Comparison of ENCODE assay signal across 8 mouse cellular contexts in the genomic region with DNA sequence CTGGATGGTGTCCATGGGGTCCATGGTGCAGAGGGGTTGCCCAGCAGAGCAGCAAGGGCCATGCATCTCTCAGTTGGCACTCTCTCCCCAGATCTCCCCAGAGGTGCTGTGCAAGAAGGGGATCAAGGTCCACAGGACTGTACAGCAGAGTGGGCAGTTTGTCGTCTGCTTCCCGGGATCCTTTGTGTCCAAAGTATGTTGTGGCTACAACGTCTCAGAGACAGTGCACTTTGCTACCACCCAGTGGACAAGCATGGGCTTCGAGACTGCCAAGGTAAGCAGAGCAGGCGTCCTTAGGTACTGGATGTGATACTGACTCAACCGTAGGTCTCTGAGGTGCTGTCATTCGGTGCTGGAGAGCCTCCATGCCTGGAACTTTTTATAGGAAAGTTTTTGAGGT.
DNase-seq lines count a peak whose midpoint lies in the region; ATAC-seq and TF ChIP-seq lines count a peak whose summit lies in the region.

No protein-coding gene starts in this region.

- 0 out of 2 replicates have a peak, but pooled peaks have one; percentile 25 for ATAC-seq in kidney, embryonic 15.5 days (replicated peaks; ENCODE audit: low FRiP score)
- ATAC-seq in stomach, postnatal 0 days (ENCODE audit: low FRiP score, low TSS enrichment) = no peak

- H3K4me2 ChIP-seq in kidney, embryonic 15.5 days = no peak overlapping the region
- H3K4me2 ChIP-seq in stomach, postnatal 0 days (replicated peaks; ENCODE audit: low read depth) = no peak overlapping the region

- intact Hi-C loops in gastrocnemius, adult 2 months (cut with DNase I) = no loop called here
- intact Hi-C loops in gastrocnemius, postnatal 36 days (cut with DNase I) = no loop called here

- H3K4me3 ChIP-seq in gastrocnemius, adult 2 months = no peak overlapping the region
- no peak overlapping the region for H3K4me3 ChIP-seq in testis, adult 2 months (ENCODE audit: control insufficient read depth, low read depth, low read length)
- no peak overlapping the region for H3K4me3 ChIP-seq in kidney, embryonic 15.5 days (replicated peaks)
- no peak overlapping the region for H3K4me3 ChIP-seq in stomach, postnatal 0 days (ENCODE audit: low read depth, low read length)

- no peaks in the 10 kb centered on the region for H3K36me3 ChIP-seq in testis, adult 2 months (ENCODE audit: control insufficient read depth, insufficient read depth, low read length)
- peaks cover 95% of the 10 kb centered on the region for H3K36me3 ChIP-seq in kidney, embryonic 15.5 days
- peaks cover 17% of the 10 kb centered on the region for H3K36me3 ChIP-seq in stomach, postnatal 0 days (ENCODE audit: control insufficient read depth, insufficient read depth, low read length)

- TF ChIP-seq CTCF in gastrocnemius, adult 2 months (IDR thresholded peaks at IDR 0.05) = peak; percentile 22; the same call in 1 of the 2 replicates
- TF ChIP-seq CTCF in testis, adult 2 months (IDR thresholded peaks at IDR 0.05; ENCODE audit: control insufficient read depth, insufficient read depth, insufficient replicate concordance, low read depth, low read length) = peak; percentile 36; the same call in 1 of the 2 replicates
- TF ChIP-seq CTCF in stomach, postnatal 0 days (IDR thresholded peaks at IDR 0.05; ENCODE audit: low read depth) = peak; percentile 65

- 63% methylated on average over 7 of the region's 7 CpGs for WGBS in kidney, embryonic 15.5 days
- WGBS in stomach, postnatal 0 days = 56% methylated on average over 7 of the region's 7 CpGs

- H3K27ac ChIP-seq in gastrocnemius, adult 2 months = no peak overlapping the region
- H3K27ac ChIP-seq in testis, adult 2 months (ENCODE audit: control insufficient read depth, insufficient read depth, low read depth, low read length) = no peak overlapping the region
- no peak overlapping the region for H3K27ac ChIP-seq in kidney, embryonic 15.5 days
- no peak overlapping the region for H3K27ac ChIP-seq in stomach, postnatal 0 days (replicated peaks)

- H3K27me3 ChIP-seq in testis, adult 2 months (ENCODE audit: control insufficient read depth, insufficient read depth, low read length) = no peaks in the 10 kb centered on the region
- H3K27me3 ChIP-seq in kidney, embryonic 15.5 days = no peaks in the 10 kb centered on the region
- H3K27me3 ChIP-seq in stomach, postnatal 0 days (ENCODE audit: control insufficient read depth, insufficient read depth, low read length) = no peaks in the 10 kb centered on the region

- TF ChIP-seq POLR2A in testis, adult 2 months (IDR thresholded peaks at IDR 0.05; ENCODE audit: control insufficient read depth, low read depth, low read length) = no peak

- no peak for TF ChIP-seq EP300 in stomach, postnatal 0 days (optimal IDR thresholded peaks at IDR 0.05)

- DNase-seq in gastrocnemius, adult 2 months = no peak
- no peak for DNase-seq in gastrocnemius, postnatal 36 days
- no peak for DNase-seq in testis, postnatal 14 days (ENCODE audit: low spot score)
- no peak for DNase-seq in stomach, postnatal 0 days (ENCODE audit: low spot score)
- no peak for DNase-seq in adipocyte (ENCODE audit: low spot score)
- DNase-seq in heart, adult 9 months (ENCODE audit: low spot score in 2 of 2) = no peak

- no peaks in the 10 kb centered on the region; the same call in 1 of the 2 replicates for H3K4me1 ChIP-seq in testis, adult 2 months (ENCODE audit: control insufficient read depth, insufficient read depth, low read length)
- H3K4me1 ChIP-seq in kidney, embryonic 15.5 days = peaks cover 7% of the 10 kb centered on the region
- H3K4me1 ChIP-seq in stomach, postnatal 0 days (replicated peaks; ENCODE audit: control insufficient read depth, insufficient read depth) = no peaks in the 10 kb centered on the region

- H3K9ac ChIP-seq in kidney, embryonic 15.5 days = no peak overlapping the region
- no peak overlapping the region for H3K9ac ChIP-seq in stomach, postnatal 0 days (ENCODE audit: low read length)

- H3K9me3 ChIP-seq in kidney, embryonic 15.5 days (replicated peaks) = no peaks in the 10 kb centered on the region
- H3K9me3 ChIP-seq in stomach, postnatal 0 days (ENCODE audit: control insufficient read depth, low read length) = no peaks in the 10 kb centered on the region
